Mouse (Mus musculus): Measurements from ENCODE around the gene Cyb561d2. TPM values are rescaled to one million over a fixed set of nuclear protein-coding genes. Genes with fewer than 3 reads are reported as not detected.

The Cyb561d2 gene
- total RNA-seq (2014; rRNA removed) (39.0 and 50.8 TPM in 2 replicates), polyA plus RNA-seq (2015; fragmentation: Nextera tagmentation; extraction: Ambion mirVana) (50.0 and 58.1 TPM in 2 replicates)

DNA sequence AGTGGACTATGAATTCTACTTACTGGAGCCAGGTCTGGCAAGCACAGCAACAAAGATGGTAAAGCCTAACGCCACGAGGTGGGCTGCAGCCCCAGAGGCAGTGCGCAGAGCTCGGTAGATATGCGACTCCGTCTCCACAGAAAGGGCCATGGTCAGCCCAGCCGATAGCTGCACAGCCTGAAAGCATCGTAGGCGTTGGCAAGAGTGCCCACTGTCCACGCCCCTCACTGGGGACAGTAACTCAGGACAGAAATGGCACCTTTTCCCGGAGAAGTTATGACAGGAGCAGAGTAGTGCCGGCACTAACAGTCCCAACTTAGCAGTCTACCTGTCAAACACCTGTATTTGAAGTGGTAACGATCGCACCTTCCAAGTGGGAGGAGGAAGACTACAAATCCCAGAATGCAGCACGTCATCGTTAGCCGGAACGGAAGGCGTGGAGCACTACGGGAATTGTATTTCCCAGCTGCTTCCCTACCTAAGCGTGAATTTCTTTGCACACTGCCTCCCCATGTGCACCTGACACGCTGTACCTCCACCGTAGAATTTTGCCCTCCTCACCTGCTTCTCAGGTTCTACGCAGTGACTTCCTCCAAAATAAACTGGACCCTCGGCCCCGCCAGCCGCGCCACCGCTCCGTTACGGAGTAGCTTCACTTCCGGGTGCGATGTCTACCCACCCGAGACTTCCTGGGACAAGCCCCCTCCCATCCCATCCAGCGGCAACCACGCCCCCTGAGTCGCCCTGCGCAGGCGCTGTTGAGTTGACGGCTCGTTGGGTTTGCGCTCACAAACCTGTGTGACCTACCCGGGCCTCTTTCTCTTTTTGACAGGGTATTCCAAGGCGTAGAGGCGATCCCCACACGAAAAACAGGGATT lies at the start of gene Cyb561d2, which contains the start of gene Nprl2:
Gene Cyb561d2, minus strand, starts transcription at position 720 of the 878 bp plus-strand sequence.
Gene Nprl2, plus strand, starts transcription at position 753 of the 878 bp plus-strand sequence.
- H3K4me3 ChIP-seq (ENCODE audit: low read depth, low read length): peak within 1 kb of the TSS; percentile 56
- WGBS: under 1% methylated on average over 46 of the region's 46 CpGs
- peaks cover 43% of the 10 kb centered on the region for H3K36me3 ChIP-seq (ENCODE audit: insufficient read depth, low read length)
- peaks cover 11% of the 10 kb centered on the region for H3K4me1 ChIP-seq (ENCODE audit: insufficient read depth, low read length)
- no peaks in the 10 kb centered on the region for H3K27me3 ChIP-seq (ENCODE audit: insufficient read depth, low read length)
- ATAC-seq (ENCODE audit: low FRiP score) (peak; percentile 86), DNase-seq (ENCODE audit: low spot score) (peak; percentile 95)
- H3K9me3 ChIP-seq (ENCODE audit: low read length): no peaks in the 10 kb centered on the region
- peak within 1 kb of the TSS; percentile 67 for H3K27ac ChIP-seq (ENCODE audit: low read depth, low read length)
- H3K4me2 ChIP-seq (ENCODE audit: low read depth, low read length, poor library complexity, severe bottlenecking): peak within 1 kb of the TSS; percentile 79
- peak within 1 kb of the TSS; percentile 58 for H3K9ac ChIP-seq (replicated peaks; ENCODE audit: low read length, poor library complexity, severe bottlenecking)
- TF ChIP-seq CTCF (IDR thresholded peaks at IDR 0.05): no peak; the same call in 1 of the 2 replicates

DNA sequence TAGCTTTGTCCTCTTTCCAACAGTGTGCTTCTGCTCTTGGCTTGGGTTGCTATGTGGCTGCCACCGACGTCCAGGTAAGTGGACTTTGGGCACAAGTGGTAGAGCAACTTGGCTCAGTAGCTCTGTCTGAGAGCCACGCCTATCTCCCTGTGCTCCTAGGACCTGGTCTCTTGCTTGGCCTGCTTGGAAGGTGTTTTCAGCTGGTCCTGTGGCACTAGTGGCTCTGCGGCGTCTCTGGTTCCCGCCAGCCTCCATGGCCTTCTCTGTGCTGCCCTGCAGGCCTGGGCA lies 48.7 kb upstream of the Cyb561d2 start:
- no peak for TF ChIP-seq CTCF (IDR thresholded peaks at IDR 0.05)
- Histone ChIP-seq H3K27me3 (ENCODE audit: insufficient read depth, low read length) (no peaks in the 10 kb centered on the region), H3K4me3 (ENCODE audit: low read depth, low read length) (no peak overlapping the region), H3K9ac (replicated peaks; ENCODE audit: low read length, poor library complexity, severe bottlenecking) (no peak overlapping the region), H3K4me2 (ENCODE audit: low read depth, low read length, poor library complexity, severe bottlenecking) (no peak overlapping the region), H3K27ac (ENCODE audit: low read depth, low read length) (no peak overlapping the region), H3K9me3 (ENCODE audit: low read length) (no peaks in the 10 kb centered on the region), H3K4me1 (ENCODE audit: insufficient read depth, low read length) (peaks cover 11% of the 10 kb centered on the region; the same call in 1 of the 2 replicates), H3K36me3 (ENCODE audit: insufficient read depth, low read length) (peaks cover 33% of the 10 kb centered on the region)
- WGBS: 85% methylated on average over 4 of the region's 6 CpGs
- DNase-seq (ENCODE audit: low spot score) (no peak), ATAC-seq (ENCODE audit: low FRiP score) (no peak)

GRCm38 (mm10) chr9:107590058-107590772 lies 48.2 kb upstream of the Cyb561d2 start:
- ATAC-seq (ENCODE audit: low FRiP score) (no peak), DNase-seq (ENCODE audit: low spot score) (no peak)
- 92% methylated on average over 25 of the region's 25 CpGs for WGBS
- Histone ChIP-seq H3K27me3 (ENCODE audit: insufficient read depth, low read length) (no peaks in the 10 kb centered on the region), H3K9ac (replicated peaks; ENCODE audit: low read length, poor library complexity, severe bottlenecking) (no peak overlapping the region), H3K36me3 (ENCODE audit: insufficient read depth, low read length) (peaks cover 33% of the 10 kb centered on the region), H3K4me1 (ENCODE audit: insufficient read depth, low read length) (peaks cover 11% of the 10 kb centered on the region; the same call in 1 of the 2 replicates), H3K4me2 (ENCODE audit: low read depth, low read length, poor library complexity, severe bottlenecking) (no peak overlapping the region), H3K27ac (ENCODE audit: low read depth, low read length) (no peak overlapping the region), H3K9me3 (ENCODE audit: low read length) (no peaks in the 10 kb centered on the region), H3K4me3 (ENCODE audit: low read depth, low read length) (no peak overlapping the region)
- no peak for TF ChIP-seq CTCF (IDR thresholded peaks at IDR 0.05)

DNA sequence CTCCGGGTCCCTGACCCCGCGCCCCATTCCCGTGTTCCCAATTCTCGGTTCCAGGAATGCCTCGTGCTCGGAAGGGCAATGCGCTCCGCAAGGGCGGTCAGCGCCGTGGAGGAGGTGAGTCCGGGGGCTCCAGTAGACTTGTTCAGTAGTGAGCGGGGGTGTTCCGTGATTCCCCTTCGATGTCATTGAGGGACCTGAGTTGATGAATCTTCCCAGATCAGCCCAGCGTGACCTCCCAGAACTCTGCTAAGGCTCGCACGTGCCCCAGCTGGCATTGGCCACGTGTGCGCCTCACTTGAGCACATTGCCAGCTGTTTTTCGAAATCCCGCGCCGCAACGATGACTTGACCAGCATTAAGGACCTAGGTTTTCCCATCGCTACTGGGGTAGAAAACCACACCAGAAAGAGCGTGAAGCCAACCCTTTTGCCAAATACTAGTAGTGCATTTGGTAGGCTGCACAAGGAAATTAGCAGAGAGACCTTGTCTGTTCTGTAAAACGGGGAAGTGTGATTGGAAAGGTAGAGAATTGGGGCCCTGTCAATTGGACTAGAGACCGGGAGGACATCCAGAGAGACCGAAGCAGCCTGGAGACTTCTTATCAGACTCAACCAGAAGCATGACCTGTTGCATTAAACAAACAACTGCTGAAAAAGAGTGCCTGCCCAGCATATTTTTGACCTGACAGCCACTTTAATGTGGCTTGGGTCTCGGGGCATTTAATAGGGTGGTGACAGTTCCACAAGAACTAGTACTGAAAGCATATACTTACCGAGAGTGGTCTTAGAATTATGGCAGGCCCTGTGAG lies 46.0 kb upstream of the Cyb561d2 start:
- ATAC-seq (ENCODE audit: low FRiP score): peak; percentile 44
- H3K27ac ChIP-seq (ENCODE audit: low read depth, low read length): no peak overlapping the region
- 7% methylated on average over 33 of the region's 33 CpGs for WGBS

DNA sequence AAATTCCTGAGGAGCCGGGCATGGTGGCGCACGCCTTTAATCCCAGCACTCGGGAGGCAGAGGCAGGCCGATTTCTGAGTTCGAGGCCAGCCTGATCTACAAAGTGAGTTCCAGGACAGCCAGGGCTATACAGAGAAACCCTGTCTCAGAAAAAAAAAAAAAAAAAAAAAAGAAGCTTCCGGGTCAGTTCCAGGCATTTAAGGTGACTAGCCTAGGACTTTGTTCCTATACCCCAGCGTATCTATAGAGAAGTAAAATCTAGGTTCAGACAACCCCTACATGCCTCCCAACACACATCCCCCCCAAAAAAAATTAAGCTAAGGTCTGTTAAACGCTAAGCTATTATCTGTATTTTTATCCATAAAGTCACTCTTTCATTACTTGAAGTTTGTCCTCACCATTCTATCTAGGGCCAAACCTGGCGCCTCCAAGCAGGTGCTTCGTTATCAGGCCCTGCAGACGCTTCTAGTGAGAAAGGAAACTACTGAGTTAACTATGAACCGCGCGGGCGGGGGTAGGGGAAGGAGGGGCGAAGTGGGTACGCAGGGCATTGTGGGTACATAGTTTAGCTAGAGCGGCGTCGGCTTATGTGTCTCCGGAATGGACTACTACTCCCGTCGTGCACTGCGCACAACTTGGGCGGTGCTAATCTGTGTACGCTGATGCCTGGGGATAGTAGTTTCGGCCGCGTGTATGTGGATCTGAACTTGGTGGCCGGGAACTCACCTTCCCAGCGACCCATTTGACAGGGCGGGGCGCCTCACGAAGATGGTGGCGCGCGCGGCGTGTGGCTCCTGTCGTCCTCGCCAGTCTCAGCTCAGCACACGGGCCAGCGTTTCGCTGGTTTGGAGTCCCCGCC lies 45.2 kb upstream of the Cyb561d2 start, which contains the start of gene Ifrd2:
Gene Ifrd2, plus strand, starts transcription at position 669 of the 859 bp plus-strand sequence.
- 13% methylated on average over 46 of the region's 46 CpGs for WGBS
- peak within 1 kb of the TSS; percentile 62 for H3K4me3 ChIP-seq (ENCODE audit: low read depth, low read length)
- H3K27me3 ChIP-seq (ENCODE audit: insufficient read depth, low read length): no peaks in the 10 kb centered on the region
- ATAC-seq (ENCODE audit: low FRiP score): peak; percentile 97
- H3K36me3 ChIP-seq (ENCODE audit: insufficient read depth, low read length): peaks cover 29% of the 10 kb centered on the region
- peaks cover 11% of the 10 kb centered on the region; the same call in 1 of the 2 replicates for H3K4me1 ChIP-seq (ENCODE audit: insufficient read depth, low read length)
- peak; percentile 99 for DNase-seq (ENCODE audit: low spot score)
- no peak within 1 kb of the TSS for H3K27ac ChIP-seq (ENCODE audit: low read depth, low read length)
- H3K4me2 ChIP-seq (ENCODE audit: low read depth, low read length, poor library complexity, severe bottlenecking): peak within 1 kb of the TSS; percentile 75
- H3K9me3 ChIP-seq (ENCODE audit: low read length): no peaks in the 10 kb centered on the region
- peak within 1 kb of the TSS; percentile 53; the same call in 1 of the 2 replicates for H3K9ac ChIP-seq (replicated peaks; ENCODE audit: low read length, poor library complexity, severe bottlenecking)
- TF ChIP-seq CTCF (IDR thresholded peaks at IDR 0.05): no peak

More for the DNA sequence above, 46.0 kb upstream of the Cyb561d2 start:
- Histone ChIP-seq H3K4me3 (ENCODE audit: low read depth, low read length) (peak overlapping the region; percentile 62), H3K4me2 (ENCODE audit: low read depth, low read length, poor library complexity, severe bottlenecking) (peak overlapping the region; percentile 75), H3K36me3 (ENCODE audit: insufficient read depth, low read length) (peaks cover 31% of the 10 kb centered on the region), H3K9ac (replicated peaks; ENCODE audit: low read length, poor library complexity, severe bottlenecking) (peak overlapping the region; percentile 53; the same call in 1 of the 2 replicates), H3K9me3 (ENCODE audit: low read length) (no peaks in the 10 kb centered on the region), H3K27me3 (ENCODE audit: insufficient read depth, low read length) (no peaks in the 10 kb centered on the region), H3K4me1 (ENCODE audit: insufficient read depth, low read length) (peaks cover 11% of the 10 kb centered on the region; the same call in 1 of the 2 replicates)
- no peak for TF ChIP-seq CTCF (IDR thresholded peaks at IDR 0.05)
- peak; percentile 45 for DNase-seq (ENCODE audit: low spot score)

Measured in midbrain, postnatal 0 days (tissue).